9 mouse cellular contexts compared by ENCODE assay signal in genomic region chr5:38598647-38599304, GRCm38 (mm10). TPM values are rescaled to one million over a fixed set of nuclear protein-coding genes. Genes with fewer than 3 reads are reported as not detected.
DNase-seq lines count a peak whose midpoint lies in the region; ATAC-seq lines count a peak whose summit lies in the region.
"Had no signal": no experiment of that assay in that cellular context is flagged by ENCODE, and none has a peak within 500 bp of the region (broad histone marks: within the 10 kb centered on the region; RNA-seq: fewer than 3 reads in every experiment).

No protein-coding gene starts in this region.

- no peak overlapping the region for H3K27ac ChIP-seq in heart, embryonic 12.5 days (ENCODE audit: poor library complexity, severe bottlenecking)
- H3K27ac ChIP-seq in embryonic facial prominence, embryonic 12.5 days: 0 out of 2 replicates have a peak overlapping the region, but pooled peaks have one; percentile 41
- H3K27ac ChIP-seq in limb, embryonic 13.5 days: no peak overlapping the region
- H3K27ac ChIP-seq: liver, embryonic 15.5 days had no signal

- H3K9ac ChIP-seq in heart, embryonic 12.5 days: no peak overlapping the region
- H3K9ac ChIP-seq in embryonic facial prominence, embryonic 12.5 days: no peak overlapping the region
- no peak overlapping the region for H3K9ac ChIP-seq in limb, embryonic 13.5 days
- H3K9ac ChIP-seq: liver, embryonic 15.5 days had no signal

- H3K27me3 ChIP-seq in heart, embryonic 12.5 days (replicated peaks): no peaks in the 10 kb centered on the region
- H3K27me3 ChIP-seq in embryonic facial prominence, embryonic 12.5 days: no peaks in the 10 kb centered on the region
- H3K27me3 ChIP-seq in limb, embryonic 13.5 days: no peaks in the 10 kb centered on the region; the same call in 1 of the 2 replicates
- H3K27me3 ChIP-seq: liver, embryonic 15.5 days had no signal

- no peak for ATAC-seq in heart, embryonic 12.5 days (ENCODE audit: insufficient number of reproducible peaks, low FRiP score)
- ATAC-seq in embryonic facial prominence, embryonic 12.5 days (ENCODE audit: insufficient number of reproducible peaks, insufficient read depth, low FRiP score, low TSS enrichment): no peak
- no peak for ATAC-seq in limb, embryonic 13.5 days (ENCODE audit: low FRiP score, low read depth)

- H3K4me3 ChIP-seq in heart, embryonic 12.5 days: peak overlapping the region; percentile 32
- H3K4me3 ChIP-seq in embryonic facial prominence, embryonic 12.5 days: peak overlapping the region; percentile 26
- H3K4me3 ChIP-seq in limb, embryonic 13.5 days: peak overlapping the region; percentile 31; the same call in 1 of the 2 replicates
- H3K4me3 ChIP-seq: liver, embryonic 15.5 days had no signal

- peak overlapping the region; percentile 46; the same call in 1 of the 2 replicates for H3K4me2 ChIP-seq in heart, embryonic 12.5 days
- H3K4me2 ChIP-seq in embryonic facial prominence, embryonic 12.5 days (replicated peaks): peak overlapping the region; percentile 38; the same call in 1 of the 2 replicates
- H3K4me2 ChIP-seq in limb, embryonic 13.5 days (replicated peaks): peak overlapping the region; percentile 39

- no peaks in the 10 kb centered on the region for H3K9me3 ChIP-seq in heart, embryonic 12.5 days (replicated peaks)
- H3K9me3 ChIP-seq in embryonic facial prominence, embryonic 12.5 days: no peaks in the 10 kb centered on the region
- H3K9me3 ChIP-seq in limb, embryonic 13.5 days: no peaks in the 10 kb centered on the region
- H3K9me3 ChIP-seq: liver, embryonic 15.5 days had no signal

- 58% methylated on average over 11 of the region's 11 CpGs for WGBS in heart, embryonic 12.5 days
- WGBS in embryonic facial prominence, embryonic 12.5 days: 53% methylated on average over 11 of the region's 11 CpGs
- 65% methylated on average over 11 of the region's 11 CpGs for WGBS in limb, embryonic 13.5 days

- intact Hi-C loops in heart, postnatal 36 days (cut with DNase I): no loop called here

- 0 out of 2 replicates have a peak, but pooled peaks cover 3% of the 10 kb centered on the region for H3K4me1 ChIP-seq in heart, embryonic 12.5 days (replicated peaks)
- H3K4me1 ChIP-seq in embryonic facial prominence, embryonic 12.5 days: no peaks in the 10 kb centered on the region
- H3K4me1 ChIP-seq in limb, embryonic 13.5 days: no peaks in the 10 kb centered on the region
- H3K4me1 ChIP-seq: liver, embryonic 15.5 days had no signal

- H3K36me3 ChIP-seq in heart, embryonic 12.5 days: no peaks in the 10 kb centered on the region
- no peaks in the 10 kb centered on the region for H3K36me3 ChIP-seq in embryonic facial prominence, embryonic 12.5 days
- H3K36me3 ChIP-seq in limb, embryonic 13.5 days: no peaks in the 10 kb centered on the region
- H3K36me3 ChIP-seq: liver, embryonic 15.5 days had no signal

- DNase-seq in heart, postnatal 36 days: no peak
- peak; percentile 61 for DNase-seq in CD4-positive helper T cell, adult 2 months (ENCODE audit: low read depth, low spot score)
- no peak for DNase-seq in adrenal gland, postnatal 36 days
- DNase-seq in spleen, postnatal 14 days (ENCODE audit: low spot score in 2 of 2): no peak
- DNase-seq in urinary bladder, postnatal 10 days (ENCODE audit: low spot score): no peak

RNA-seq across cellular contexts. Expression of gene Wdr1, which starts 35.8 kb away (rescaled TPM):
- polyA plus RNA-seq in heart, embryonic 12.5 days (2016; fragmentation: Nextera tagmentation; extraction: Ambion mirVana): 253 and 257 TPM in 2 replicates
- total RNA-seq in heart, postnatal 36 days (2021): 100 to 1,000 TPM; 111 to 113 TPM
- polyA plus RNA-seq in embryonic facial prominence, embryonic 12.5 days (2016; fragmentation: Nextera tagmentation; extraction: Ambion mirVana): 218 and 219 TPM in 2 replicates
- 203 and 206 TPM in 2 replicates for polyA plus RNA-seq in limb, embryonic 13.5 days (2015; fragmentation: Nextera tagmentation; extraction: Ambion mirVana)
- total RNA-seq in adrenal gland, postnatal 36 days (2021): 100 to 1,000 TPM; 130 to 138 TPM
